Mouse (Mus musculus) cerebellum, postnatal 14 days (tissue): Measurements from ENCODE around the gene Bid.

Experiments
- DNase-seq, 2 experiments: peaks; one replicate each; pipeline ENCODE4 v3.0.0; 2021; ENCODE audit warnings: mixed read lengths in 2 of 2

Bid gene

DNA sequence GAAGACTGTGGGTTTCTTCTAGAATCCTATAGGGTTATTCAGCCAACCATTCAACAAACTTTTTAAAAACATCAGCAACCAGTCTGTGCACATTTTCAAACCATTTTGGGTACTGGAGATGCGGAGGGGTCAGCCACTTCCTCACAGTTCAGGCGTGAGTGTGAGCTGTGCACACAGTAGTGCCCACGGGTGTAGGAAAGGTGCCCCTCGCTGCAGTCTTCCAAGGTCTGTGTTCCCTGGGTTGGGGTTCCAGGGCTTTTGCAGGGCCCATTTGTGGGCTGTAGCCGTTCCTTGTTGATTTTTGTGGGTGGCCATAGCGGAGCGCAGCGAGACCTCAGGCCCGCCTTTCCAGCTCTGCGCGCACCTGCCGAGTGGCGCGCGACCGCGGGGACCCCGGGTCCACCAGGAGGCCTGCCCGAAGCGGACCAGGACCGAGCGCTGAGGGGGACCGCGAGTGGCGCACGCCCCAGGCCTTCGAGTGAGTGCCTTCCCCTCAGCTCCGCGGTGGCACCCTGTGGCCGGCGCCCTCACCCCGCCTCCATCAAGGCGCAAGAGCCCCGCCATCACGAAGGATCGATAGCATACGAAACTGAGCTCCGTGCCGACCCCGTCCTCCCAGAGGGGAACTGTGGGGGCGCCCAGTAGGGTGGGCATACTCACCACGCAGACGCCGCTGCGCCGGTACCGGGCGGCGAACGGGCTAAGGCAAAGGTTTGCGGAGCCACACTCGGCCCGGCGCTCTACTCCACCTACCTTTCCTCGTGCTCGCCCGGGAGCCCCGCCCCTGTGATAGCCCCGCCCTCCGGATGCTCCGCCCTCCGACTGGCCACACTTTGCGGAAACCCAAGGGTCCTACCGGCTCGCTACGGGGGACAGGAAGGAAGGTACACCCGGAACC is at the start of gene Bid:
TSS of gene Bid (minus strand) at position 780 of the 898 bp plus-strand sequence.
- peak; percentile 86 to 91 for DNase-seq

DNA sequence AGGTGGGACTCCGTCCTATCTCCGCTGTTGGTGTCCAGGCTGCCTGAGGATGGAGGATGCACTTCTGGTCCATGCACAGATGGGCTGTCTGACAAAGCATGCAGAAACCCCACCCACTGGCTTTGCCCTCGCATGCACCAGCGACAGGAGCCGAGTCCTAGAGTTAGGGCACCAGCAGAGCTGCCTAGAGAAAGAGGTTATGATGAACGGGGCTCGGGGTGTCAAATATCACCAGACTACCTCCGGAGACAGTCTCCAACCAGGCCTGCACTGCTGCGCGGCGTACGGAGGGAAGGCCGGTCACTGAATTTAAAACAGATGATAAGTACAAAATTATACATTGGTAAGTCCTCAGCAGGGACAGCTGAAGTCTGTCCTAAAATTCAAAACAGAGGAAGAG is 49.2 kb upstream of the Bid start:
- DNase-seq = no peak

DNA sequence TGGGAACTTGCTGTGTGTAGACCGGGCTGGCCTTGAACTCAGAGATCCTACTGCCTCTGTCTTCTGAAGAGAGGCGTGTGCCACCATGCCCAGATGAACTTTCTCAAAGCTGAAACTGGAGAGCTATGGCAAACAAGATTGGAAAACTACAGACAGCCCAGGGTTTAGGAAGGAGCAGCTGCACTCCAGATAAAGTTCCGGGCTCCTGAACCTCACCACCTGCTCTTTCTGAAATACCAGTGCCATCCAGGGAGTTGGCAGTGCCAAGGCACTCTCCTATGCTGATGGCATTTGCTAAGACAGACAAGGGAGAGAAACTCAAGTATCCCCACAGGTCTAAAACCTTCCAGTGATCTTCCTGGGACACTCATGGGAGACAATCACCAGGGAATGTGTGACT is 47.5 kb upstream of the Bid start:
- no peak for DNase-seq

DNA sequence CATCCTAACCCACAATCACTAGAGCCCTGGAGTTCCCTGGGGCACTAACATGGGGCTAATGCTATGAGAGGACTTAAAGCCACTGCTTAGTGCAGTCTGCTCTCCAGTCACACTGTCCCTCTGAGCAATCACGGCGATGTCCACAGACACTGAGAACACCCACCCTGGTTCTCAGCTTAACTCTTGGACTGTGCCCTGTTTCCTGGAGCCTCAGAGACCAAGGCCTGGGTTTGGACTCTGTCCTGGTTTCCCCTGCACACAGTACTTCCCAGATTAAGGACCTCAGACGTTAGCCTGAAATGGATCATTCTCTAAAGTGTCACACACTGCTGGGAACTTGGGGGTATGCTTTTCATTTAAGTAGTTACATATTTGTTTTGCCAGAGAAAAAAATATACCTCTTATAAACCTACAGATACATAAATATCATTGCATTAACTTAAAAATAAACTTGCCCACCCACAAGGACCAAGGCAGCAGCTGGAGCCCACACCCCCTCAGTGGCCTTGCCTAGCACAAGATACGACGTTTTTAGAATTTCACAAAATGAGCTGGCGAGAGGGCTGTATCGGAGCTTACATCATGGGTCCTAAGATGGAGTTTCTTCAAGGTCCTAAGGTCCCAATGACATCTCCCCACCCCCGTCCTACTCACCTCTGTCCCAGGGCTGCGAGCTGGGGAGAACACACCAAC is 43.8 kb upstream of the Bid start:
- DNase-seq = no peak

DNA sequence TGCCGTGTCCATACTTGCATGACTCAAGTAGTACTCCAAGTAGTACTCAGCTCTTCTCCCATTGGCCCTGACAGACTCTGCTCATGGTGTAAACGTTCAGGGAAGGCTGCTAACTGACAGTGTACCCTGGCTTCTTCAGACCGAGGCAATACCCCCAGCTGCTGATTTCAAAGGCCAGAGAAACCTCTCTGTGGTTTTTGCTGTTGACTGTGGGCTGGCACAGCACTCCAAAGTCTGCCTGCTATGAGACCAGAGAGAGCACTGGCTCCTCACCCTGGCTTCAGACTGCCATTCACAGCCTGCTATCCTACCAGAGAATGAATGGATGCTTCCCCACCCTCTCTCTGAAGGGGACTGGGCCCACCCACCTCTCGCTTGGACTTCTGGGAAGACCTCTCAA is 40.7 kb upstream of the Bid start:
- no peak for DNase-seq

DNA sequence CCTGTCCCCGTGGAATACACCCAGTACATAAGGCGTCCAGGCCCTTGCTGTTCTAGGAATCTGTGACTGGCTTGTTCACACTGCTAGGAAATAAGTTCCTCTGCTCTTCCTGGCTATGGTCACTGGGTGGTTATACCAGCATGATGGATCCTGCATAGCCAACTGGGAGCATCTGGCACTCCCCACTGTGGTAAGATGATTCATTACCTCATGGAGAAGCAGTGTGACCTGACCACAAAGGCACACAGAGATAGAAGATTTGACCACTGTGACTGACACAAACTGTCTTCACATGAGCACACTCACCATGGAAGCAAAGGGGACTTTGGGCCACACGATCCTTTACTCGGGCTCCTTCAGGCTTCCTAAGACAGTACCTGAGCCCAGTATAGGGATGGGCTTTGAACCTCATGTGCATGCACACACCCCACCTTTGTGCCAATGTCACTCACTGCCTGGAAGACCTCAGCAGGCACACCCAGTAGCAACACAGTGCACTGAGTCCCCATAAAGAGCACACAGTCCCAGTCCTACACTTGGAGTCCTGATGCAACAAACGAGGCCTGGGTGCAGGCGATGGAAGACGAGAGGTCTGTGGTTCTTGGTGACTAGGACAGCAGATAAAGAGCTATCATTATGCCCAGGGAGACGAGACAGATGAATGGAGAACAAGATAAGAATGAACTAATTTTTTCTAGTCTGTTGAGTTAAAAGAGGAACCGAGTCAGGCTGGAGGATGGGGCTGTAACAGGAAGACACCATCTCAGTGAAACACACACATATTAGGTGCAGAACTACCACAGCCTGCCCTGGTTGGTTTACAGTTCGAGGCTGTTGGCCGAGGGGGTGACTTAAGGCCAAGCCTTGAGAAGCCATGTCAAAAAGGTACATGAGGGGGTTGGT is 39.9 kb upstream of the Bid start:
- no peak for DNase-seq

DNA sequence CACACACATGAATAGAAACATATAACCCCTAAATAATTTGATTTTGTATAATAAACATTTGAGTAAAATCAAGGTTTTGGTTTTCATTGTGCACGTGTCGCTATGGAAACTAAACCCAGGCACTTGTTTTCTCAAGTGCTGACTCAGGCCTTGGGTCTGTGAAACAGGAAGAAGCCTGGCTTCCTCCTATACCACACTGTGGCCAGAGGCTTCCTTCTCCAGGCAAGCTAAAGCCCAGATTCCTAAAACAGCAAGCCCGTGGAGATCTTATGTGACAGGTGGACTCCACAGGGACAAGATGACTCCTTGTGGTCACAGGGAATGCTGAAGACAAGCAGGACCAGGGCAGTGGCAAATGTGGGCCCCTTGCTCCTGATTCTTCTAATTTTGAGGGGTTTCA is 38.6 kb upstream of the Bid start:
- DNase-seq = no peak

DNA sequence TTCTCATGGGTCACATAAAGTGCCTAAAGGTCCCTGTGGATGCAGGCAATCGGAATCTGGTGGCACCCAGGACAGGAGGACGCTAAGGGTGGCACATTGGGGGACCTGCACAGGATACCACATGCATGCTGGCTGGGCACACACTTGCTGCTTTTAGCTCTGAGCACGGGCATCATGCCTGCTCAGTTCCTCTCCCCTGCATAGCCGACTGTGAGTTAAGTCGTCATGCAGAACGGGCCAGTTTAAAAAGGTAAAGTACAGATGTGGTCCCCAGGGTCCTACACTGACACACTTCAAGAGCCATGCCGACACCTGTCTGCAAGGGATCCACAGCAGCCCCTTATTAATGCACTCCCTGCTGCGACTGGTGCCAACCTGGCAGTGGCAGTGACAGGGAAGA is 37.6 kb upstream of the Bid start:
- no peak for DNase-seq

DNA sequence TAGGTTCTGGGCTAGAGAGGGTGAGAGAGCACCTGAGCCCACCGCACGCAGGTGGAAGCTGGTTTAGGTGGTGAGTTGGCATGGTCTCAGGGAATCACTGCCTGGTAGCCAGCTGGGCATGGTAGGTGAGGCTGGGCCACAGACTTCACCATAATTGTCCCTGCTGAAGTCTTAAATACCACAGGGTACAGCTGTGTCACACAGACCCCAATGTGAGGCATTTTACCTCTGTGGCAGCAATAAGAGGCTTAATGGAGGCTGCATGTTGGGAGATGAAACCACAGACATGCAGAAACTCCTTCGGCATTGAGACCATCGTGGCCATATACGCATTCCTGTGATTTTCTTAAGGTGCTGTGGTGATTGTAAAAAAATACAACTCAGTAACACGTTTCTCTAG is 35.8 kb upstream of the Bid start:
- no peak for DNase-seq

DNA sequence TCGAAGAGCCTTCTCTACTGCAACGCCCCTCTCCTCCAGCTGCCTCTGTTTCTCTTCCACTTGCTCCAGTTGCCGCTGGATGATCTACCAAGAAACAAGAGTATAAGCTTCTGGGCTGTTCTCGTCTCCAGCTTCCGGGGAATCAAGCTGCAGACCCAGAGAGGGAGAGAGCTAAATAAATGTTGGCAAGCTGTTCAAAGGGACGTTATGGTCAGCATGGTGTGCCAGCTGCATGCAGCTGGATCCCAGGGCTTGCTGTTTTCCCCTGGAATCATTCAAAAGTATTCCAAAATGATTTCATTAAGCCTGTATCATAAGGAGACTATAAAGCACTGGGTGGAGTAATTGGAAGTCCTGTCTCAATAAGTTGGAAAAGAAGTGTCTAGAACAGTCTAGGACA is 34.7 kb upstream of the Bid start:
- DNase-seq = no peak

DNA sequence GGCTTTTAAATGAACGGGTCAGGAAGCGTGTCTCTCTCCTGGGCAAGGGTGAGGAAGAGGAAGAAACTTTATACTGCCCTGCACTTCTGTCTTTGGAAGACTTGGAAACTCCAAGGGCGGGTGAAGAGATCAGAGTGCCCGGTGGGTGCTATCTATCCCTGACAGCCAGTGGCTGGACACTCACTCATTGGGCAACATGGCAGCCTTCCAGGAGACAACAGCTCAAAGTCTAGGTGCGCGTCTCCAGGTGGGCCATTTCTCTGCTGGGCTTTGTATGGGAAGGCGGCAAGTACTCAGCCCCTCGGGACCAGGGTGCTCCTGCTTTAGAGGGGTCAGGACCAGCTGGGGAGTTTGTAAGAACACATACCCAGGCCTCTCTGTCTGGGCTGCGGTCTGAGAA is 28.9 kb upstream of the Bid start:
- DNase-seq = no peak

DNA sequence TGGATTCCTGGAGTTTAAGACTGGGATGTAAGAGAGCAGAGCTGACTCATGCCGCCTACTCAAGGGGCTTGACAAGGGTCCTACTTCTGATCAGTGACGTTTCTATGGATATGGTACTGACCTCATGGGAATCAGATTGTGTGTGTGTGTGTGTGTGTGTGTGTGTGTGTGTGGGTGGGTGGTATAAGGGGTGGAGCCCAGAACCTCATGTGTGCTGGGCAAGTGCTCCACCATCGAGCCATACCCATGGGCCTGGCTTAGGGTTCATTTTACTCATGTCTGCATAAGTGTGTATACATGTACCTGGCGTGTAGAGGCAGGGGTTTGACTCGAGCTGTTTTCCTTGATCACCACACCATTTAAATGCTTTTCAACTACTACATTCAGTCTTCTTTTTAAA is 27.3 kb upstream of the Bid start:
- DNase-seq = no peak

DNA sequence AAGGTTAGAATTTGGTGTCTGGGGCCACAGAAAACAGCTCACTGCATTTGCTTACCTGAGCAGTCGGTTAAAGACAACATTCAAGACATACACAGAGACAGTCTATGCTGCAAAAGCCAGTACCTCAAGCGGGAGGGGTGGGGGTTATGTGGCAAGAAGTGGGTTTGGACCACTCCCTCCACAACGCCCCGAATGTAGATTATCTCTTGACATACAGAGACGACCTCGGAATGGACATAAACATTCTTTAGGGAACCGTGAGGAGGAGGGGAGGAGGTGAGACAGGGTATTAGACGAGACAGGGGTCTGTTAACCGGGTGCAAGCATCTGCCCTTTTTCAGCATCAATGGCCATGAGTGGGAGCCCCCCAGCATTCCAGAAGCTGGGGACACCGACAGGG is 26.9 kb upstream of the Bid start:
- DNase-seq = no peak

DNA sequence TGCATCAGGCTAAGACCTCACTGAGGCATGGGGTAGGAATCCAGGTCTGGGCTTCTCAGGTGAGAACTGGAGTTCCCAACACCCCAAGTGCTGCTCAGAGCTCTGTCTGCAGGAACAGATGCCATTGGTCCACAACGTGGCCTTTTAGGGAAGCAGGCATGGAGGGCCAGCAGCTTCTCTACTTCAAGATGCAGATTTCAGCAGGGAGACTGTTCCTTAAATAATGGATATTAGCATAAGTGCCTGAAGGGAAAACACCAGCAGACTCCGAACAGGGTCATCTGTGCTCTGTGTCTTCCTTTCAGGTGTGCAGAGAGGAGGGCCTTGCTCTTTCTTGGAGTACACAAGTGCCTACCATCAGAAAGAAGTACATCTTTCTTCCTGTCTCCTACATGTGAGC is 26.4 kb upstream of the Bid start:
- no peak for DNase-seq

DNA sequence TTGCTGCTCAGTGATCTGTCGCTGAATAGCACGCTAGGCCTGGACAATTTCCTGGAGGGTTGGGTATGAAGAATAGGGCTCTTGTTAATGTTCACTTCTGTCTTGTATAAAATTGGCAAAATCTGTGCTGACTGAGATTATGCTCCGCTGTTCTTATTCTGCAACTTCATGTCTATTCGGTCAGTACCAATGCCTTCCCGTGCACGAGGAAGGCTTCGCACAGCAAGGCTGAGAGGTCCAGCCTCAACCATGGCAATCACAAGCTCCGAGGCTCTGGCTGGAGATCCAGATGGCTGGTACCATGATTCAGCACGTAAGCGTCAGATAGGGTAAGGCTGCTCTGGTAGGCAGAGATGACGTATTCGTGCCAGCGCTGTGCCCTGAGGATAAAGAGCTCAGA is 24.9 kb upstream of the Bid start:
- DNase-seq = no peak

DNA sequence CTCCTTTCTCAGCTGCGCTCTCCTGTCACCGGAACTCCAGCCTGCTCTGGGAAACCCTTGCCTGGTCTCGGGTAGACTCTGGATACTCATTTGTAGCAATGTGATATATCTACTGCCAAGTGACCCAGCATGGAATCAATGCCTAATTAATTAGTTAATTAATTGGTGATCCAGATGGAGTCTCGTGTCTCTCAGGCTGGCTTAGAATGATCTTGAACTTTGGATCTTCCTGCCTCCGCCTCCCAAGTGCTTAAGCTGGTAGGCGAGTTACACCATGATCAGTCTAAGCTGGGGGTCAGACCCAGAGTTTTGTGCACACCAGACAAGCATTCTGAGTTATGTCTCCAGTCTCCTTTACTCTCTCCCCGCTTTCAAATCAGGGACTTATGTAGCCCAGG is 24.4 kb upstream of the Bid start:
- no peak for DNase-seq

DNA sequence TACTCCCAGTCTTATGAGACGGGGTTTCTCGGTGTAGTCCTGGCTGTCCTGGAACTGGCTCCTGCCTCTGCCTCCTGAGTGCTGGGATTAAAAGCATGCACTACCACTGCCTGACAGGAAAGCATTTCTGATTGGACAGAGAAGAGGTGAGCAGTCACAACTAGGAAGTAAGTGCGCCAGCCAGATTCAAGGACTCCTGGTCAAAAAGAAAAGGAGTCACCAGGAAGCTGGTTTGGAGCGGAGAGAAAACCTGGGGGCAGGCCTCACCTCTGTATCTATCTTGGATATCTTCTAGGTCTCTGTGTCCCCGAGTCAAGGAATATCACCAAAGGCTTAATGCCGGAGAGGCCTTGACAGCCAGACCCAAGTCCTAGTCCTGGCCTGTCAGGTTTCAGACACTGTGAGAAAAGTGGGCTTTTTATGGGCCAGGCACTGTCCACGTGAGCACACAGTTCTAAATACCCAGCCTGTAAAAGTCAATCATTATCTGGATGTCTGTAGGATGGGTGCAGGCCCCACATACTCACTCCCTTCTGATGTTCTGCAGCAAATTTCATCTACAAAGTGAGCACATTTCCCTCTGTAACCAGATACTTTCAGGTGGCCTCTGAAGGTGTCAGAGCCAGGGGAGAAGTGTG is 23.9 kb upstream of the Bid start:
- DNase-seq = no peak

DNA sequence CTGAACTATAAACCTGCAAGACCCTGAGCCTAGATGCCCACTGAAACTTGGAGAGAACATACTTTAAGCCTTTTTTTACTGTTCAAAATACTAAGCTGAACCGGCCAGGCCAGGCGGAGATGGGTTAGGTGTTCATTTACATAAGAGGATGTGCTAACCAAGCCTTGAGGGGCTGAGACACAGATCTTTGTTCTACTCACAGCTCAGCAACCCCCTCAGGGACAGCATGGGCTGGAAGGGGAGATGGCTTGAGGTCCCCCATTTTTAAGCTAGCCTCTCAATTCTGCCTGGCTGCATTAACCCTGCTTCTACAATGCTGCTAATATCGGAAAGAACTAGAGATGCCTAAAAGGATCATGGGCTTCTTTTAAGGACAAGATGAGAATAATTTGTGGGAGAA is 23.1 kb upstream of the Bid start:
- no peak for DNase-seq

DNA sequence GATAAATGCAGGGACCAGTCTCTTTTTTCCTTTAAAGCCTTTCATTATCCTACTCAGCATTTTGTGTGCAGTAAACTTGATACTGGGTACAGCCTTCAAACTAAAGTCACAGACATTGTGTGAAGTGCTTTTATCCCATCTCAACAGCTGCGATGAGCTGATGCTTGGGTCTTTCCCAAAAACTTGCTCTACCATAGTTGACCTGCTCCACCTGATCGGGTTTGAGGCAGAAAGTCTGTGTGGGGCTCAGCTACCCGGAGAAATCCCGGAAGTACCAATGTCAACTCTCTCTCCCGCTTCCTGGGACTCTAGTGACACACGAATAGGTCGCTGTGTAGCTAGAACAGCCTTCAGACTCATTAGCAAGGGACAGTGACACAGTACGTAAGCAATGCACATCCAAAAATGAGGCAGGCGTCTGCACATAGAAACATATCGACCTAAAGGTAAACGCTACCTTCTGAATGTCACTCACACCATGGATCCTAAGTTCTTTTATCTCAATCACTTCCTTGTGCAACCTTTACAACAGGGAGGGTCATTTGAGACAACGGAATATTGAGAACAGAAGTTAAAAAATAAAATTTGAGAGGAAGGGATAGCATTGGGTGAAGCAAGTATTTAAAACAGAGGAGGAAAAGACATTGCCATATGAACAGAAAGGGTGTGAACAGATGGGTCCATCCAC is 22.3 kb upstream of the Bid start:
- DNase-seq = no peak

DNA sequence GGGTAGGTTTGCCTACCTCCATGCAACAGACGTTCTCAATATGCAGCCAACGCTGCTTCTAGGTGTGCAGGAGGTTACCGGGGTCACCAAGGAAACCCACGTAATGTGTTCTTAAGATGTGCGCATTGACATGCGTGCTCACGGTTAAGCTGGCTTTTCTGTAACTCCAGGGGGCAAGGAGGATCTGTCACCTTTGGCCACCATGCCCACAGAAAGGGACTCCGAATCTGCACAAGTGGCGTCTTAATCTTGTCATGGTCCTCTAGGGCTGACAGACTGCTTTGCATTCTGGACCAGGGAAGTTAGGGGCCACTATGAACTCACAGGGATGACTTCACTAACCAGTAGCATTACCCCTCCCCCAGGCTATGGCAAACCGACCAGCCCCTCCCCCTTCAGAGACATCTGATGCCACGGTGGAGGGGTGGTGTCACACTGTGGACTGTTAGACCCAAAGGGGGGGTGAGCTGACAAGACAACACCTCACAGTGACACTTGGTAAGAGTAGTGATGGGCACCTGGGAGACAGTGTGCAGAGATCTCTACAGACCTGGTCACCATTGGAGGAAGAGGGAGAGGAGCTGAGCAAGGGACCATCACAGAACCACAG is 21.5 kb upstream of the Bid start:
- DNase-seq = no peak

DNA sequence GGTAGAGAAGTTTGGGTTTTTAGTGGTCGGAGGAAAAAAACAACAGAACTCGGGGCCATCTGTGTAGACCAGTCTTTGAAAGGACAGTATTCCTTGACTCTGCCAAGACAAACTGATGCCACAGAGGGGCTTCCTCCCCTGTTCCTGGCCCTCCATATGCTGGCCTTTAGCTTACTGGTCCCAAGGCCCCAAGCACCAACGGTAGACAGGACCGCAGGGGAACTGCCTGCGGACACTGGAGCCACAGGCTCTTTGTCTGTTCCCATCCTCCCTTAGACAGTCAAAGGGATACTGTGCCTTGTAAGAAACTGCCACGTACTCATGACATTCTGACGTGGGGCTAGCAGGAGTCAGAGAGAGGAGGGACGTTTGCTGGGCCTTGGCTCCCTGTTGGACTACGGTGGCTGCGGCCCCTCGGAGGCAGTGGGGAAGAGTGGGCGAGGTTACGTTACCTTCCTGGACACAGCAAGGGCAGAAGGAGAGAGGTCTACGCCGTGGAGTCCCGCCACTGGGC is 20.5 kb upstream of the Bid start:
- DNase-seq = no peak

DNA sequence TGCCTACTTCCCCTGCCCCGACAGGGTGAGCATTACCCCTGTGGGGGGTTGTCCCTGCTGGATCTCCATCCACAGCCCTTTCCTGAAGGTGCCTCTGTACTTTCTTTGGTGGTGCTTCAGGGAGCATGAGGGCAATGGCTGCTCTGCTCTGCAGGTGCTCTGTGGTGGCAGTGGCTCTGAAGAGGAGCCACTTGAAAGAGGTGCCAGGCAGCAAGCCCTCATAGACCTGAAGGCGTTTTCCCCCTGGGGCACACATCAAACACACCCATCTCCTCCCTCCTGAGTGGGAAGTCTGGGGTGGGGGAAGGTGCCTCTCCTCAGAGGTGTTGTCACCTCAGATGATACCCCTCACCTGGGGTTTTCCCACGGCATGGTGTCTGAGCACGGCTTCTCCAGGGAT is 17.5 kb upstream of the Bid start:
- DNase-seq = no peak
